Comparison of ENCODE assay signal across 31 mouse cellular contexts in the genomic region with DNA sequence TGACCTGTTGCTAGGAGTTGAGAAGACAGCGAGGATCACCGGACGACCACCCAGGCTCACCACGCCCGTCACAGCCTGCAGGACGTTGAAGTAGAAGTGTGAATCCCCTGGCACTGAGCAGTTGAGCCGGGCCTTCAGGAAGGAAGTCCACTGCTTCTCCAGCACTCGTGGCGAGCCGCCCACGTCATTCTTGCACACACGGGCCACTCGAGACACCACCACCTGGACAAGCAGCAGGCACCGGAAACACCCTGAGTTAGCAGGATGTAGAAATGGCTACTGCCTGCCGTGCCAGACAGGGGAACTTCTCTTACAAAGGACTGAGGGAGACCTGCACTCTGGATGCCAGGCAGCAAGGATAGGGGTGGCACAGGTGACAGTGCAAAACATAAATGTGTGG. TPM values are rescaled to one million over a fixed set of nuclear protein-coding genes. Genes with fewer than 3 reads are reported as not detected.
DNase-seq lines count a peak whose midpoint lies in the region; ATAC-seq and TF ChIP-seq lines count a peak whose summit lies in the region.
"Had no signal": no experiment of that assay in that cellular context is flagged by ENCODE, and none has a peak within 500 bp of the region (broad histone marks: within the 10 kb centered on the region; RNA-seq: fewer than 3 reads in every experiment).

No protein-coding gene starts in this region.

- H3K4me2 ChIP-seq in liver, postnatal 0 days (ENCODE audit: low read depth, low read length): no peak overlapping the region
- H3K4me2 ChIP-seq in liver, embryonic 11.5 days: no peak overlapping the region
- H3K4me2 ChIP-seq: embryonic facial prominence, embryonic 13.5 days; forebrain, embryonic 15.5 days; heart, embryonic 13.5 days; intestine, embryonic 15.5 days; limb, embryonic 12.5 days; liver, embryonic 13.5 days; midbrain, embryonic 15.5 days; stomach, embryonic 15.5 days had no signal

- no peak overlapping the region for H3K27ac ChIP-seq in liver, postnatal 0 days (ENCODE audit: low read depth)
- no peak overlapping the region for H3K27ac ChIP-seq in liver, embryonic 11.5 days (ENCODE audit: low read depth, low read length)
- H3K27ac ChIP-seq: embryonic facial prominence, embryonic 13.5 days; forebrain, embryonic 10.5 days; forebrain, embryonic 15.5 days; gastrocnemius, adult 2 months; heart, adult 2 months; heart, embryonic 13.5 days; hindbrain, embryonic 10.5 days; hindbrain, postnatal 0 days; intestine, embryonic 15.5 days; kidney, postnatal 0 days; left cerebral cortex, adult 2 months; limb, embryonic 12.5 days; liver, embryonic 13.5 days; macrophage; midbrain, embryonic 10.5 days; midbrain, embryonic 15.5 days; stomach, embryonic 15.5 days had no signal

- TF ChIP-seq EP300 in liver, postnatal 0 days (IDR thresholded peaks at IDR 0.05; ENCODE audit: low read depth): no peak

- H3K36me3 ChIP-seq in liver, postnatal 0 days (replicated peaks; ENCODE audit: insufficient read depth, low read length): peaks cover 20% of the 10 kb centered on the region
- no peaks in the 10 kb centered on the region for H3K36me3 ChIP-seq in liver, embryonic 11.5 days (ENCODE audit: control insufficient read depth, insufficient read depth, low read length)
- H3K36me3 ChIP-seq: forebrain, embryonic 10.5 days; heart, embryonic 13.5 days; intestine, embryonic 15.5 days; limb, embryonic 12.5 days; stomach, embryonic 15.5 days had no signal

- peaks cover 13% of the 10 kb centered on the region for H3K4me1 ChIP-seq in liver, postnatal 0 days (ENCODE audit: insufficient read depth)
- H3K4me1 ChIP-seq in liver, embryonic 11.5 days (replicated peaks; ENCODE audit: control insufficient read depth, insufficient read depth, low read length): peaks cover 3% of the 10 kb centered on the region; the same call in 1 of the 2 replicates

- TF ChIP-seq CTCF in liver, postnatal 0 days (IDR thresholded peaks at IDR 0.05; ENCODE audit: low read depth): no peak

- no peak for ATAC-seq in liver, postnatal 0 days
- ATAC-seq in liver, embryonic 11.5 days (replicated peaks; ENCODE audit: low FRiP score): no peak
- peak; percentile 17; the same call in 1 of the 2 replicates for ATAC-seq in neutrophil, adult 5-6 weeks (ENCODE audit: extremely low read depth, insufficient number of reproducible peaks, low FRiP score, poor library complexity, severe bottlenecking)
- ATAC-seq: CD4-positive, CD25-positive, alpha-beta regulatory T cell, adult 4 months; forebrain, embryonic 15.5 days; hindbrain, postnatal 0 days; intestine, embryonic 15.5 days; midbrain, embryonic 15.5 days had no signal

- no peaks in the 10 kb centered on the region; the same call in 1 of the 2 replicates for H3K9me3 ChIP-seq in liver, postnatal 0 days (ENCODE audit: low read length)
- no peaks in the 10 kb centered on the region for H3K9me3 ChIP-seq in liver, embryonic 11.5 days (ENCODE audit: control insufficient read depth, low read length)
- H3K9me3 ChIP-seq: embryonic facial prominence, embryonic 13.5 days; forebrain, embryonic 15.5 days; intestine, embryonic 15.5 days; liver, embryonic 13.5 days; midbrain, embryonic 15.5 days; stomach, embryonic 15.5 days had no signal

- peak; percentile 48 for DNase-seq in cerebellum, adult 11-12 months
- DNase-seq in cerebellum, postnatal 14 days: no peak
- peak; percentile 92 for DNase-seq in heart, adult 11 months
- DNase-seq in heart, adult 8-10 months (ENCODE audit: low spot score): no peak
- DNase-seq in liver, postnatal 0 days: peak; percentile 24
- DNase-seq in liver, embryonic 11.5 days (ENCODE audit: low spot score): no peak
- no peak for DNase-seq in spleen, postnatal 4 days (ENCODE audit: low spot score in 2 of 2)
- DNase-seq: embryo, embryonic 11 days; gastrocnemius, adult 2 months; gastrocnemius, postnatal 36 days; heart, adult 2 months; liver, embryonic 13.5 days; lung, adult 2 months; lung, postnatal 10 days had no signal

- no peaks in the 10 kb centered on the region for H3K27me3 ChIP-seq in liver, postnatal 0 days (ENCODE audit: insufficient read depth, low read length)
- H3K27me3 ChIP-seq in liver, embryonic 11.5 days (replicated peaks; ENCODE audit: control insufficient read depth, insufficient read depth, low read length): peaks cover 20% of the 10 kb centered on the region

- H3K4me3 ChIP-seq in liver, postnatal 0 days (ENCODE audit: low read depth, low read length): no peak overlapping the region
- H3K4me3 ChIP-seq in liver, embryonic 11.5 days (ENCODE audit: low read depth, low read length): no peak overlapping the region
- H3K4me3 ChIP-seq: embryonic facial prominence, embryonic 13.5 days; forebrain, embryonic 10.5 days; forebrain, embryonic 15.5 days; gastrocnemius, adult 2 months; heart, adult 2 months; heart, embryonic 13.5 days; hindbrain, embryonic 10.5 days; intestine, embryonic 15.5 days; left cerebral cortex, adult 2 months; limb, embryonic 12.5 days; liver, embryonic 13.5 days; midbrain, embryonic 10.5 days; midbrain, embryonic 15.5 days; stomach, embryonic 15.5 days had no signal

- H3K9ac ChIP-seq in liver, postnatal 0 days (replicated peaks): no peak overlapping the region
- H3K9ac ChIP-seq in liver, embryonic 11.5 days (ENCODE audit: low read depth, low read length): no peak overlapping the region
- H3K9ac ChIP-seq: embryonic facial prominence, embryonic 13.5 days; forebrain, embryonic 15.5 days; heart, embryonic 13.5 days; intestine, embryonic 15.5 days; limb, embryonic 12.5 days; liver, embryonic 13.5 days; midbrain, embryonic 15.5 days; stomach, embryonic 15.5 days had no signal

- WGBS in liver, postnatal 0 days (ENCODE audit: insufficient replicate concordance): 64% methylated on average over 15 of the region's 15 CpGs
- WGBS in liver, embryonic 11.5 days: 75% methylated on average over 15 of the region's 15 CpGs

RNA-seq across cellular contexts. Expression of a gene that starts 6.4 kb away (rescaled TPM):
- 10 to 100 TPM; 47.5 to 68.7 (median 60.4) TPM for total RNA-seq in heart, adult 8-10 months (2022)
- 256 and 269 TPM in 2 replicates for polyA plus RNA-seq in liver, postnatal 0 days (2015; fragmentation: Nextera tagmentation; extraction: Ambion mirVana)
- polyA plus RNA-seq in liver, embryonic 11.5 days (2014; fragmentation: Nextera tagmentation; extraction: Ambion mirVana): 0.23 and 0.34 TPM in 2 replicates
- total RNA-seq in neutrophil, adult 5-6 weeks (2017): 126 and 131 TPM in 2 replicates
- total RNA-seq: layer of hippocampus, postnatal 10 days had no signal
- polyA plus RNA-seq: CD4-positive, CD25-positive, alpha-beta regulatory T cell, adult 4 months; forebrain, embryonic 10.5 days; heart, embryonic 13.5 days; hindbrain, embryonic 10.5 days; limb, embryonic 12.5 days; midbrain, embryonic 10.5 days had no signal

RNA-seq across cellular contexts. Expression of a gene that starts 10.8 kb away (rescaled TPM):
- 100 to 1,000 TPM; 110 to 160 (median 150) TPM for total RNA-seq in heart, adult 8-10 months (2022)
- polyA plus RNA-seq in liver, postnatal 0 days (2015; fragmentation: Nextera tagmentation; extraction: Ambion mirVana): 57.3 and 58.4 TPM in 2 replicates
- 0.43 and 0.68 TPM in 2 replicates for polyA plus RNA-seq in liver, embryonic 11.5 days (2014; fragmentation: Nextera tagmentation; extraction: Ambion mirVana)
- 3.4 and 4.0 TPM in 2 replicates for total RNA-seq in neutrophil, adult 5-6 weeks (2017)
- polyA plus RNA-seq: CD4-positive, CD25-positive, alpha-beta regulatory T cell, adult 4 months; macrophage had no signal

RNA-seq across cellular contexts. Expression of a gene that starts 11.9 kb away (rescaled TPM):
- total RNA-seq in heart, adult 8-10 months (2022): 10 to 100 TPM in 1 of 4 experiments, 1 to 10 TPM in 3; 5.4 to 10.4 (median 8.6) TPM
- polyA plus RNA-seq in liver, postnatal 0 days (2015; fragmentation: Nextera tagmentation; extraction: Ambion mirVana): 0.56 and 0.62 TPM in 2 replicates
- 1.4 and 1.5 TPM in 2 replicates for polyA plus RNA-seq in liver, embryonic 11.5 days (2014; fragmentation: Nextera tagmentation; extraction: Ambion mirVana)
- total RNA-seq in neutrophil, adult 5-6 weeks (2017): 11.3 and 11.5 TPM in 2 replicates
- polyA plus RNA-seq: CD4-positive, CD25-positive, alpha-beta regulatory T cell, adult 4 months had no signal

RNA-seq across cellular contexts. Expression of a gene that starts 18.6 kb away (rescaled TPM):
- 100 to 1,000 TPM; 140 to 200 (median 164) TPM for total RNA-seq in heart, adult 8-10 months (2022)
- 0.12 and 0.24 TPM in 2 replicates for polyA plus RNA-seq in liver, postnatal 0 days (2015; fragmentation: Nextera tagmentation; extraction: Ambion mirVana)
- 0.14 TPM in 1 of 2 replicates, not detected in the other for polyA plus RNA-seq in liver, embryonic 11.5 days (2014; fragmentation: Nextera tagmentation; extraction: Ambion mirVana)
- 1.1 and 1.2 TPM in 2 replicates for total RNA-seq in neutrophil, adult 5-6 weeks (2017)
- polyA plus RNA-seq: CD4-positive, CD25-positive, alpha-beta regulatory T cell, adult 4 months; liver, embryonic 13.5 days; macrophage had no signal

RNA-seq across cellular contexts. Expression of a gene that starts 34.0 kb away (rescaled TPM):
- 1 to 10 TPM; 1.2 to 2.1 (median 1.4) TPM for total RNA-seq in heart, adult 8-10 months (2022)
- polyA plus RNA-seq in liver, postnatal 0 days (2015; fragmentation: Nextera tagmentation; extraction: Ambion mirVana): 2.8 and 3.3 TPM in 2 replicates
- 6.8 and 7.5 TPM in 2 replicates for polyA plus RNA-seq in liver, embryonic 11.5 days (2014; fragmentation: Nextera tagmentation; extraction: Ambion mirVana)
- 1.3 and 1.4 TPM in 2 replicates for total RNA-seq in neutrophil, adult 5-6 weeks (2017)

Comparison
In these comparisons a context has a peak if more than half of its experiments do, and no peak if none do; other contexts are left out.
1. DNase-seq: peak in cerebellum, adult 11-12 months (single experiment), heart, adult 11 months (single experiment) and liver, postnatal 0 days (single experiment); none in cerebellum, postnatal 14 days (0 of 2), heart, adult 8-10 months (single experiment), liver, embryonic 11.5 days (single experiment) and spleen, postnatal 4 days (0 of 2).
2. RNA of a gene that starts 10.8 kb away (total RNA-seq): 110 to 160 TPM in heart, adult 8-10 months; 3.4 to 4.0 TPM in neutrophil, adult 5-6 weeks; every median in the first group is over 10 times any median in the second.